Mouse (Mus musculus): Measurements from ENCODE around the gene Gm10153. TPM values are rescaled to one million over a fixed set of nuclear protein-coding genes. Genes with fewer than 3 reads are reported as not detected.
"Not testable (repeated sequence)": the region's sequence is repeated elsewhere in the genome, so short reads cannot be mapped to it uniquely, and the experiment has no call there.

The Gm10153 gene
- not detected for total RNA-seq (2021)
- long read RNA-seq, experiment 1: 0 reads
- long read RNA-seq, experiment 2: 0 reads

DNA sequence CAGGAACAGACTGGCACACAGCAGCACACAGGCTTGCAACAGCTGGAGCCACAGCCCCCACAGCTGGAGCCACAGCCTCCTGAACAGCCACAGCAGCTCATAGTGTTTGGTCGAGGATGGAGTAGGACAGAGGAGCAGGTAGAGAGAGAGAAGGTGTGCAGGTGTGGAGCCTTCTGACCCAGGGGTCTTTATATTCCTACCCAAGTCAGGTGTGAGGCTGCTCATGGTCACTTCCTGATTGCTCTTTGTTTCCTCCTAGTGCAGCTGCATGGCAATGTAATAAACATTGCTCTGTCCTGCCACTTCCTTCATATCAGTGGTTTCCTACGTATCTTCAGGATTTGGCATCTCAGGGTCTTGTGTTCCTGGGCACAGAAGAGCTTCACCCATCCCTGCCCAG, at the start of gene Gm10153:
Gene Gm10153, minus strand, starts transcription at position 101 of the 400 bp plus-strand sequence.
- DNase-seq: no peak

GRCm38 (mm10) chr7:142231540-142231939, 41.4 kb upstream of the Gm10153 start:
- DNase-seq: no peak

GRCm38 (mm10) chr7:142229871-142230270, 39.7 kb upstream of the Gm10153 start, which contains the start of gene Krtap5-5:
Gene Krtap5-5 (minus strand): TSS chr7:142229971.
- DNase-seq: not testable (repeated sequence)

- DNase-seq: no peak
Observed at GRCm38 (mm10) chr7:142224518-142224917, 34.3 kb upstream of the Gm10153 start.

- not testable (repeated sequence) for DNase-seq
Observed at GRCm38 (mm10) chr7:142212136-142212535, 21.9 kb upstream of the Gm10153 start.

- DNase-seq: no peak
Observed at GRCm38 (mm10) chr7:142211559-142211958, 21.4 kb upstream of the Gm10153 start, which contains the start of gene Gm7579. Gene Gm7579 (plus strand): TSS chr7:142211859.

GRCm38 (mm10) chr7:142206891-142207290, 16.7 kb upstream of the Gm10153 start:
- not testable (repeated sequence) for DNase-seq

DNA sequence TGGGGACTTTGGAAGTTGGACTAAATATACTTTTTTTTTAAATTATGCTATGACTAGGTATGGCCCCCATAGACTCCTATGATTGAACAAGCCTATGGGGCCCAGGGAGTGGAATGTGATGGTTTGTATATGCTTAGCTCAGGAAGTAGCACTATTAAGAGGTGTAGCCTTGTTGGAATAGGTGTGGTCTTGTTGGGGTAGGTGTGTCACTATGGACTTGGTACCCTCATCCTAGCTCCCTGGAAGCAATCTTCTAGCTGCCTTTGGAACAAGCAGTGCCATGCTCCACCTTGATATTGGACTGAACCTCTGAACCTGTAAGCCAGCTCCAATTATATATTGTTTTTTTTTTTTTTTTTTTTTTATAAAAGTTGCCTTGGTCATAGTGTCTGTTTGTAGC, 15.3 kb upstream of the Gm10153 start:
- no peak for DNase-seq

GRCm38 (mm10) chr7:142201064-142201463, 10.9 kb upstream of the Gm10153 start, which contains the start of gene Krtap5-3:
Gene Krtap5-3 (plus strand): TSS chr7:142201364.
- no peak for DNase-seq

DNA sequence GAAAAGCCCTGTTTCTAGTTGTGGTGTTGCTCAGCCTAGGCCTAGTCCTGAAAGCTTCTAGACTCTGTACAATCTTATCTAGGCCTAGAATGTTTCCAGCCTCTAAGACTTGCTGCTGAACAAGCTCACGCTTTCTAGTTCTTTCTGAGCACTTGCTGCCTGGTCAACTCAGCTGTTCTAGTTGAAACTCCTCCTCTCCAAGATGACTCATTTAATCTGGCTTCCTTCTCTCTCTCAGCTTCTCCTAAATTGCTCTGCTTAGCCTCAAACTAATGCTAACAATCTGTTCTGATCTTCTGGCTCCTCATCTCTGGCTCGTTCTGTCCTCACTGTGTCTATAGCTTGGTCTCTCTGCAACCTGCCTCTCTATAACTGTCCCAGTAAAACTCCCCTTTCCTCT, 8.6 kb upstream of the Gm10153 start:
- DNase-seq: no peak

GRCm38 (mm10) chr7:142188156-142188555, 2.0 kb downstream of the Gm10153 start:
- no peak for DNase-seq

- DNase-seq: no peak
Observed at GRCm38 (mm10) chr7:142181021-142181420, 9.2 kb downstream of the Gm10153 start.

DNA sequence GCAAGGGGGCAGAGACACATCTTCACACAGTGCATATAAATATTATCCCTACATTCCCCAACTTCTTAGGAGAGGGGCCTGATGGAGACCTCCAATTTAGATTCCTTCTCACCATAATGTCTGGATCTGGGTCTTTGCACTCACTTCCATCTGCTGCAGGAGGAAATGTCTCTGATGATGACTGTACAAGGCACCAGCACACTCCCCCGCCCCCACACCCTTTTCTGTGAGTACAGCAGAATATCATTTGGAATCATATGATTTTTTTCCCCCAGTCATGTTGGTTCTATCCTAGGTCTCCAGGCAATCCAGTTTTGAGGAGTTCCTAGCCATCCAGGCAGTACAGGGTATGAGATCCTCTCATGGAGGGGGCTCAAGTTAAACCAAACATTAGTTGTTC, 11.5 kb downstream of the Gm10153 start:
- DNase-seq: no peak

GRCm38 (mm10) chr7:142175905-142176304, 14.3 kb downstream of the Gm10153 start, which contains the start of gene Krtap5-2:
Gene Krtap5-2 (minus strand): TSS chr7:142176005.
- not testable (repeated sequence) for DNase-seq

GRCm38 (mm10) chr7:142169836-142170235, 20.4 kb downstream of the Gm10153 start:
- DNase-seq: no peak

DNA sequence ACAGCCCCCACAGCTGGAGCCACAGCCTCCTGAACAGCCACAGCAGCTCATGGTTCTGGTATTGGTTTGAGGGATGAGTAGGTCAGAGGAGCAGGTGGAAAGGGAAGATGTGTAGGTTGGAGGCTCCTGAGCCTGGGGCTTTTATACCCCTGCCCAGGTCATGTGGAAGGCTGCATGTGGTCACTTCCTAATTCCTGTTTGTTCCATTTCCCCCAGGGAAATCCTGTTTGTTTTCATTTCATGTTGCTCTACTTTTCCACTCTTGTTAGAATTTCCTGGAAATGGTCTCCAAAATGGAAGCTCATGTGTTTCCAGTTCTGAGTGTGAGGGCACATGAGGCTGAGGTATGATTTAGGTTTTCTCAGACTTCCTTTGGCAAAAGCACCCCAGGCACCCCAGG, 24.6 kb downstream of the Gm10153 start, which contains the start of gene Gm4553:
Gene Gm4553, minus strand, starts transcription at position 101 of the 400 bp plus-strand sequence.
- not testable (repeated sequence) for DNase-seq

GRCm38 (mm10) chr7:142159366-142159765, 30.8 kb downstream of the Gm10153 start:
- no peak for DNase-seq

DNA sequence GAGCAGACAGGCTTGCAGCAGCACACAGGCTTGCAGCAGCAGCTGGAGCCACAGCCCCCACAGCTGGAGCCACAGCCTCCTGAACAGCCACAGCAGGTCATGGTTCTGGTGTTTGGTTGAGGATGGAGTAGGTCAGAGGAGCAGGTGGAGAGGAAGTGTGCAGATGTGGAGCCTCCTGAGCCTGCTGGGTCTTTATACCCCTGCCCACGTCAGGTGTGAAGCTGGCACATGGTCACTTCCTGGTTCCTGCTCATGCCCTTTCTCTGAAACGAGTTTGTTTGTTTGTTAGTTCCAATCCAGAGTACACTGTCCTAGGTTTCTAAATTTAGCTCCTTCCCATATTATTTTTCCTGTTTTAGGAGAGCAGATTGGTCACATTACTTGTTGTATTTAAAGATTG, 33.2 kb downstream of the Gm10153 start, which contains the start of gene Gm29735:
Gene Gm29735, minus strand, starts transcription at position 101 of the 400 bp plus-strand sequence.
- DNase-seq: not testable (repeated sequence)

- DNase-seq: no peak
Observed at GRCm38 (mm10) chr7:142155308-142155707, 34.9 kb downstream of the Gm10153 start.

DNA sequence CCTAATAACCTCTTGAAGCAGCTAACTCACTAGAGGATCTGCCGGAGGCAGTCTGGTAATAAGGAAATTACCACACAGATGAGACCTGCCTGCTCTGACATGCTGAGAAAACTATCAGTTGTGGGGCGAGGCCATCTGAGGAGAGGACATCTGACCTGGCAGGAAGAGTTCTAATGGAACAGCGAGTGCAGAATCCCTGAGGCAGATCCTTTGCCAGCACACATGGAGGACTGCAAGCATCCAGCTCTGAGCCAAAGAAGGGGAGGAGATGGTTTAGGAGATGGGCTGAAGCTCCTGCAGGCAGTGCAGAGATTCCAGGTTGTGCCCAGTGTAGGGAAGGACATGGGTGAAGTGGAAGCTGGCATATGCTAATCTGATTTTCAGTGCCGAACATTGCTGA, 38.0 kb downstream of the Gm10153 start:
- no peak for DNase-seq

DNA sequence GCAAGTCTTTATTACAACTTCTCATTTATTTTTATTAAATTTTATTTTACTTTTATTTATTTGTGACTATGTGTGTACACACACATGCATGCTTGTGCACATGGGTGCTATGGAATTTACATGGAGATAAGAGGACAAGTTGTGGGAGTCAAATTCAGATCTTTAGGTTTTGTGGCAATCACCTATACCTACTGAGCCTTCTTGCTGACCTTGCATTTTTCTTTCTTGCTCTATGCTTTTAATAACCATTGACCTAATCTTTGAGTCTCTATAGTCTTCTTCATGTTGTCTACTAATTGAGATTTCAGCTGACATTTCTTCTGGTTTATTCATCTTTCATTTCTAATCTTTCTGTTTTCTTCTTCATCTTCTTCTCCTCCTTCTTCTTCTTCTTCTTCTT, 41.6 kb downstream of the Gm10153 start:
- no peak for DNase-seq

GRCm38 (mm10) chr7:142146033-142146432, 44.2 kb downstream of the Gm10153 start:
- no peak for DNase-seq

DNA sequence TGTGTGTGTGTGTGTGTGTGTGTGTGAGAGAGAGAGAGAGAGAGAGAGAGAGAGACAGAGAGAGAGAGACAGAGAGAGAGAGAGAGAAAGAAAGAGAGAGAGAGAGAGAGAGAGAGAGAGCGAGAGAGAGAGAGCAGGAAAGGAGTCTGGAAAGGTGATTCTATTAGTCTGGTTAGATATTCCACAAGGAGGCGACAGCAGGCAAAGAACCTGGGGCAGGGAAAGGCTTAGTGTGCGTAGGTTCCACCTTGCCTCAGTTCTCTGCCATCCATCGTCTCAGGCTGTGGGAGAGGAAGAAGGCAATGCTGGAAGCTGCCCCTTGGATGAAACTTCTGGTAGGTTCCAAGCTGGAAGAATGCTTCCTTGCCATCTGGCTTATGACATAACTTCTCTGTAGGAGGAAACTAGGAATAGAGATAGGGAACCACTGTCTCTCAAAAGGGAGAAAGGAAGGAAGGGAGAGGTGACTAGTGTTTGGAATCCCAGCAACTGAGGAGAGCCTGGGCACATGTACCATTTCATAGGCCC, 44.7 kb downstream of the Gm10153 start:
- no peak for DNase-seq

GRCm38 (mm10) chr7:142144507-142144906, 45.7 kb downstream of the Gm10153 start, which contains the start of gene Gm45337:
Gene Gm45337 (minus strand): TSS chr7:142144607.
- DNase-seq: no peak
